Mouse (Mus musculus) forebrain, embryonic 12.5 days (tissue): ENCODE results near the gene Camta1. TPM values are rescaled to one million over a fixed set of nuclear protein-coding genes. Genes with fewer than 3 reads are reported as not detected.
A peak's percentile ranks its signal among the peaks of the same experiment; 100 is the strongest.

Source experiments
- ATAC-seq: fragments of 200-750 bp; cut with Nextera tagmentation; 2 replicates; pipeline ENCODE4 v1.8.0; 2017; ENCODE audit warnings: moderate TSS enrichment; ENCODE audit not compliant: low FRiP score
- H3K27ac ChIP-seq: fragments of 300-500 bp; sonication (generic); 2 replicates; pipeline ENCODE4 v1.5.1; 2016; ENCODE audit warnings: mild to moderate bottlenecking
- H3K27me3 ChIP-seq: fragments of 300-500 bp; sonication (generic); 2 replicates; pipeline ENCODE4 v1.6.1; 2016; ENCODE audit warnings: mild to moderate bottlenecking
- H3K36me3 ChIP-seq: fragments of 300-500 bp; sonication (generic); replicated peaks from 2 replicates; pipeline ENCODE4 v1.6.1; 2016; ENCODE audit warnings: mild to moderate bottlenecking
- H3K4me1 ChIP-seq: fragments of 300-500 bp; sonication (generic); 2 replicates; pipeline ENCODE4 v1.6.1; 2016
- H3K4me2 ChIP-seq: fragments of 300-500 bp; sonication (generic); 2 replicates; pipeline ENCODE4 v1.6.1; 2016; ENCODE audit warnings: mild to moderate bottlenecking, moderate library complexity
- H3K4me3 ChIP-seq: fragments of 300-500 bp; sonication (generic); replicated peaks from 2 replicates; pipeline ENCODE4 v1.5.1; 2016; ENCODE audit warnings: mild to moderate bottlenecking
- H3K9ac ChIP-seq: fragments of 300-500 bp; sonication (generic); 2 replicates; pipeline ENCODE4 v1.6.1; 2016; ENCODE audit warnings: mild to moderate bottlenecking
- H3K9me3 ChIP-seq: fragments of 300-500 bp; sonication (generic); 2 replicates; pipeline ENCODE4 v1.6.1; 2016
- WGBS: fragments of 180-500 bp; shearing (Covaris S2); methylation state at CpG from one replicate; pipeline ENCODE4 v1.1.7; 2016; 5-methylcytosine and 5-hydroxymethylcytosine counted together
- polyA plus RNA-seq: library from polyadenylated mRNA; unstranded; fragments of >200 nt; fragmentation: Nextera tagmentation; extraction: Ambion mirVana; gene quantifications from 2 replicates; pipeline ENCODE4 v1.2.1, GENCODE M21; 2016

The Camta1 gene
- polyA plus RNA-seq, 1 experiment from 2014 or later = 164 TPM

DNA sequence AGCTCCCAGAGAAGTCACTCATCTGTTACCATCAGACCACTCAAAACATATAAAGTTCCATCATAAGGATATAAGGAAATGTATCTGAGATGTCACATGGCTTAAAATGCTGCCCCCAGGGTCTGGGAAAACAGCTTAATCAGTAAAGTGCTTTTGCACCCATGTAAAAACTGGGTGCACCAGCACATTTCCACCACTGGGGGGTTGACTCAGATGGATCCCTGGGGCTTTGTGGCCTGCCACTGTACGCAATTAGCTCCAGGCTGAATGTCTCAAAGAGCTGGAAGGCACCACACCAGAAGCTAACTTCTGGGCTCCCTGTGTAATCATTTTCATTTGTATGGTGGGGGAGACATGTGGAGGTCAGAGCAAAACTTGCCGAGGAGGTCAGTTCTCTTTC is 10.5 kb downstream of the Camta1 start:
- H3K36me3 ChIP-seq = no peaks in the 10 kb centered on the region
- no peaks in the 10 kb centered on the region for H3K4me1 ChIP-seq
- no peak overlapping the region for H3K4me2 ChIP-seq
- H3K9ac ChIP-seq = no peak overlapping the region
- H3K27me3 ChIP-seq = no peaks in the 10 kb centered on the region
- 60% methylated on average over 2 of the region's 2 CpGs for WGBS
- H3K4me3 ChIP-seq = no peak overlapping the region
- no peak overlapping the region for H3K27ac ChIP-seq
- ATAC-seq = no peak
- H3K9me3 ChIP-seq = no peaks in the 10 kb centered on the region

DNA sequence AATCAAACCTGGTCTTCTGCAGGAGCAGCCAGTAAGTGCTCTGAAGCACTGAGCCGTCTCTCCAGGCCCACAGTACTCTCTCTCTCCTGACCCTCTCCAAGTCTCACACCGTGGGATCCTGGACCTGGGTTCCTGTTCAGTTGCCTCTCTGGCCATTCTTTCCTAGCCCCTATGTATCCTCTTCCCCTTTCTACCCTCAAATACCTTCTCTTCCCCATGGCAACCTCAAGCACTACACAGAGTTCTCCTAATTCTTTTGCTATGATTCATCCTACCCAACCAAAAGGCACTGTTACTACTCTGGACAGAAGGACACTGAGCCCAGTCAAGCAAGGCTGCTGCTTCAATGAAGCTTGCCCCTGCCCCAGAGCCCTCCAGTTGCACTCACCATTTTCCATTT is 19.1 kb downstream of the Camta1 start:
- WGBS = 54% methylated on average over 2 of the region's 2 CpGs
- no peaks in the 10 kb centered on the region for H3K4me1 ChIP-seq

DNA sequence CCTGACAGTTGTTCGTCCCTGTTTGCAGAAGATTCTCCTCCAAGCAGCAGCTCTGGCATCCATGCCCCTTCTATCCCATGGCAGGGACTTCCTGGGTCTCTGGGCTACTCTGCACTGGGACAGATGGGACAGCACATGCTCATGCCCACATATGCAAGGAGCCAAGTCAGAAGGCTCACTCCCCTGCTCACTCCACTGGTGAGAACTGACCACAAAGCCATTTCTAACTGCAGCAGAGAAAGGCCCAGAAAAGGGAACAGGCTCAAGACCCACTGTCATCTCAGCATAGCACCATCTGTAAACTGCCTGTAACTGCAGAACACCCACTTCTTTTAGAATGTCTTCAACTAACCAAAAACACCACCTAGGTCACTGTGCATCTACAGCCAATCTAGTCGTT is 23.2 kb downstream of the Camta1 start:
- no peak overlapping the region for H3K27ac ChIP-seq
- ATAC-seq = no peak
- no peaks in the 10 kb centered on the region for H3K9me3 ChIP-seq
- H3K4me1 ChIP-seq = no peaks in the 10 kb centered on the region
- no peak overlapping the region for H3K9ac ChIP-seq
- no peak overlapping the region for H3K4me3 ChIP-seq
- H3K27me3 ChIP-seq = no peaks in the 10 kb centered on the region
- 82% methylated on average over 2 of the region's 2 CpGs for WGBS
- no peaks in the 10 kb centered on the region for H3K36me3 ChIP-seq
- H3K4me2 ChIP-seq = no peak overlapping the region

More for the DNA sequence above, 19.1 kb downstream of the Camta1 start:
- no peak overlapping the region for H3K27ac ChIP-seq
- H3K36me3 ChIP-seq = no peaks in the 10 kb centered on the region
- no peaks in the 10 kb centered on the region for H3K9me3 ChIP-seq
- no peak for ATAC-seq
- no peak overlapping the region for H3K4me2 ChIP-seq
- H3K9ac ChIP-seq = no peak overlapping the region
- no peaks in the 10 kb centered on the region for H3K27me3 ChIP-seq
- H3K4me3 ChIP-seq = no peak overlapping the region

- H3K4me1 ChIP-seq = no peaks in the 10 kb centered on the region
- no peaks in the 10 kb centered on the region for H3K9me3 ChIP-seq
- H3K27me3 ChIP-seq = no peaks in the 10 kb centered on the region
- no peak overlapping the region for H3K9ac ChIP-seq
- WGBS = 96% methylated on average over 3 of the region's 3 CpGs
- no peak overlapping the region for H3K4me3 ChIP-seq
- no peak overlapping the region for H3K27ac ChIP-seq
- ATAC-seq = no peak
- no peak overlapping the region for H3K4me2 ChIP-seq
- H3K36me3 ChIP-seq = no peaks in the 10 kb centered on the region
Measured at GRCm38 (mm10) chr4:151835860-151836259, 25.8 kb downstream of the Camta1 start.

DNA sequence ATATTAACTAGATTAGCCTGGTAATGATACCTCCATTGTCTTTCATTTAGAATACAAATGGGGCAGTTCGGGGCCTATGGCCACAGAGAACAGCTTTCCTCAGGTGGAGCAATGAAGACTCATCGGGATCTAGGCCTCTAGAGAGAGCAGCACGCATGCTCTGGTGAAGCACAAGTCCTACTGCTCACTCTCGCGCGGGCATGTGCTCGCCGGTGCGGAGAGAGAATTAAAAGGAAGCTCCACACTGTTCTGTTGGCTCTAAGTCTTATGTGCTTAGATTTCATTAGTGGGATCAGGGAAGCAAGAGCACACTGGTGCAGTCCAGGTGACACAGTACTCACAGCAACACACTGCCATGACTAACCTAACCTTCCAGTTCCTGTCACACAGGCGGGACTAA is 27.1 kb downstream of the Camta1 start:
- WGBS = 88% methylated on average over 10 of the region's 10 CpGs
- Histone ChIP-seq H3K36me3 (0 out of 2 replicates have a peak, but pooled peaks cover 2% of the 10 kb centered on the region), H3K9ac (no peak overlapping the region), H3K4me3 (no peak overlapping the region), H3K4me1 (no peaks in the 10 kb centered on the region), H3K9me3 (no peaks in the 10 kb centered on the region), H3K4me2 (no peak overlapping the region), H3K27ac (no peak overlapping the region), H3K27me3 (no peaks in the 10 kb centered on the region)
- ATAC-seq = no peak

GRCm38 (mm10) chr4:151833940-151834449 is 27.7 kb downstream of the Camta1 start:
- Histone ChIP-seq H3K36me3 (0 out of 2 replicates have a peak, but pooled peaks cover 2% of the 10 kb centered on the region), H3K4me1 (no peaks in the 10 kb centered on the region), H3K4me3 (no peak overlapping the region), H3K9me3 (no peaks in the 10 kb centered on the region), H3K9ac (no peak overlapping the region), H3K27me3 (no peaks in the 10 kb centered on the region), H3K4me2 (no peak overlapping the region), H3K27ac (no peak overlapping the region)
- 88% methylated on average over 7 of the region's 7 CpGs for WGBS
- no peak for ATAC-seq

DNA sequence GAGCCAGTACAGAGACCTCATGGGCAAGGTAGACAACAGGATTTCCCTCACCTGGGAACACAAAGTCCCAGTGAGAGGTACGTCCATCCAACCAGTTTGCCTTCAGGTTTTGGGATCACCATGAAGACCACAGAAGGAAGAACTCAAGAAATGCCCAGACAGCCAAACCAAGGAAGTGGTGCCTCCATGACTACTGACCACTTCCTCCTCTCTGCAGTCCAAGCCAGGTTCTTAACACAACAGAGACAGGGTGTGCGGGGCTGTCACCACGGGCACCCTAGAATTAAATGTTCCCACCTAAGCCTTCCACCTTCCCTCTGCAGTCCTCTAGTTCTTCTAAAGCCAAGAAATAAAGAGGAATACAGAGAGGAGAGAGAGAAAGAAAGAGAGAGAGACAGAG is 33.8 kb downstream of the Camta1 start:
- Histone ChIP-seq H3K27me3 (no peaks in the 10 kb centered on the region), H3K4me1 (no peaks in the 10 kb centered on the region), H3K4me2 (no peak overlapping the region), H3K27ac (no peak overlapping the region), H3K9me3 (no peaks in the 10 kb centered on the region), H3K36me3 (0 out of 2 replicates have a peak, but pooled peaks cover 2% of the 10 kb centered on the region), H3K9ac (no peak overlapping the region), H3K4me3 (no peak overlapping the region)
- 97% methylated on average over 3 of the region's 3 CpGs for WGBS
- no peak for ATAC-seq

DNA sequence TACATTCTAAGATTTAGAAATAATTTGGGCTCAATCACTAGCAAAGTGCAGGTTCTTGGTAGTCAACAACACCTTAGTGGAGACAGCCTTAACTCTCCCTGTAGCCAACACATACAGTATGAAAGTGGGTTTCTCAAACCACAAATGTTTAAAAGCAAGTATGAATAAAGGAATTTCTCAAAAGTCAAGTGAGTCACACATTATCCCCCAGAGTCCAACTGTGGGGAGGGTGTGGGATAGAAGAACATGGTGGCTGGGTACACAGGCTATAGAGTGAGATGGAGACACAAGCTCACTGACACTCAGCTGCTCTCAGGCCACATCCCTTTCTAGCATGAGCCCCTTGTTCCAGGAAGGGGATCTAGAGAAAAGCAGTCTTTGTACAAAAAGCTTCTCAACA is 34.3 kb downstream of the Camta1 start:
- ATAC-seq = no peak
- H3K9ac ChIP-seq = no peak overlapping the region
- no peak overlapping the region for H3K27ac ChIP-seq
- no peaks in the 10 kb centered on the region for H3K27me3 ChIP-seq
- no peak overlapping the region for H3K4me2 ChIP-seq
- no peaks in the 10 kb centered on the region for H3K4me1 ChIP-seq
- H3K4me3 ChIP-seq = no peak overlapping the region
- 0 out of 2 replicates have a peak, but pooled peaks cover 2% of the 10 kb centered on the region for H3K36me3 ChIP-seq
- H3K9me3 ChIP-seq = no peaks in the 10 kb centered on the region

- Histone ChIP-seq H3K4me3 (no peak overlapping the region), H3K27ac (no peak overlapping the region), H3K4me1 (peaks cover 6% of the 10 kb centered on the region), H3K9ac (no peak overlapping the region), H3K36me3 (no peaks in the 10 kb centered on the region), H3K9me3 (no peaks in the 10 kb centered on the region), H3K27me3 (no peaks in the 10 kb centered on the region), H3K4me2 (no peak overlapping the region)
- ATAC-seq = no peak
- whole genome bisulfite sequencing = 87% methylated on average over 3 of the region's 3 CpGs
Measured at GRCm38 (mm10) chr4:151823963-151824362, 37.7 kb downstream of the Camta1 start.

DNA sequence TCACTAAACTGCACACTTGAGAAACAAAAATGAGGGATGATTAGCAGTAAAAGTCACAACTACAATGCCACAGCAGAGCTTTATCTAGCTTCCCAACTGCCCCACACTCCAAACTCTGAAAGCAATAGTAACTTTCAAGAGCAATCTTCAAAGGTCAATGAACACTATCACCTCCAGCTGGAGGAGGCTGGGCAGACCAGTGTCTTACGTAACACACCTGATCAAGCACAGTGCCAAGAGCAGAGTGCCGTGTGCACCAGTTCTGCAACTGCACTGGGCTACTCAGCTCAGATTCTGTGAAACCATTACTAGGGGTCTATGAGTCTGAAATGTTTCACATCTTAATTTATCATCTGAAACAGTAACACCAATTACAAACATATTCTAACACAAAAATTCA is 38.7 kb downstream of the Camta1 start:
- no peaks in the 10 kb centered on the region for H3K36me3 ChIP-seq
- H3K9me3 ChIP-seq = no peaks in the 10 kb centered on the region
- peaks cover 16% of the 10 kb centered on the region for H3K4me1 ChIP-seq
- H3K27ac ChIP-seq = no peak overlapping the region
- no peak overlapping the region for H3K4me2 ChIP-seq
- no peaks in the 10 kb centered on the region for H3K27me3 ChIP-seq
- ATAC-seq = no peak
- no peak overlapping the region for H3K9ac ChIP-seq
- WGBS = 93% methylated on average over 2 of the region's 2 CpGs
- no peak overlapping the region for H3K4me3 ChIP-seq

DNA sequence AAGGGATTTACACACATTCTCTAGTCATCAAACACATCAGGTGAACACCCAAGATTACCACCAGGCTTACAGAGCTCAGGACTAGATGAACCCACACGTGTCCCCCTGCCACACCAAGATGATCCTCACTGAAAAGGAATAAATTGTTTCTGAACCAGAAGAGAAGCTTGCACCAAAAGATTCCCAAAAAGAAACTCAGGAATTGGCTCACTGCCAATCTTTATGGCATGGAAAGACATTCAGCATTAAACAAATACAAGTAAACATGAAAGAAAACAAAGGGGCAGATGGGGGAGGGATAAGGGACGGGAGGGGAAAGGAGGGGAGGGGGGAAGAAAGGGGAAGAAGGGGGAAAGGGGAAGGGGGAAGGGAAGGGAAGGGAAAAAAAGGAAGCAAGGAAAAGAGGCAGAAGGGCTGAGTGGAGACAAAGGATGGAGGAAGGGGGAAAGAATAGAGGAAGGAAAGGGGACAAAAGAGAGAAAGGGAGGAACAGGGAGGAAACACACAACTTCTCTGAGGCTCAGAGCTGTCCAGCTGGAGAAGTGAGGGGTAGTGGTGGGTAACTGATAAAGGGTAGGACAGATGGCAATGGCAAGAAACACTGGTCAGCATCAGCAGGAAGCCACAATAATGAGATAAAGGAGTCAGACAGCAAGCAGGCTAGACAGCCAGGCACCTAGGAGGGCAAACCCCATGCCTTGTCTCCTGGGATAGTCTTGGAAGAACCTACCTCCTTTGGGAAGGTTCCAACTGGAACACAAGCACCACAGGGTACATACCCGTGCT is 43.5 kb downstream of the Camta1 start:
- Histone ChIP-seq H3K27ac (peak overlapping the region; percentile 43), H3K9me3 (no peaks in the 10 kb centered on the region), H3K4me3 (no peak overlapping the region), H3K4me2 (no peak overlapping the region), H3K27me3 (no peaks in the 10 kb centered on the region), H3K36me3 (no peaks in the 10 kb centered on the region), H3K4me1 (peaks cover 21% of the 10 kb centered on the region), H3K9ac (no peak overlapping the region)
- WGBS = 46% methylated on average over 3 of the region's 3 CpGs
- no peak for ATAC-seq

- no peak overlapping the region for H3K27ac ChIP-seq
- H3K4me2 ChIP-seq = no peak overlapping the region
- H3K9ac ChIP-seq = no peak overlapping the region
- no peaks in the 10 kb centered on the region for H3K9me3 ChIP-seq
- WGBS = 91% methylated on average over 4 of the region's 4 CpGs
- H3K27me3 ChIP-seq = no peaks in the 10 kb centered on the region
- H3K36me3 ChIP-seq = no peaks in the 10 kb centered on the region
- ATAC-seq = no peak
- no peak overlapping the region for H3K4me3 ChIP-seq
- H3K4me1 ChIP-seq = peaks cover 12% of the 10 kb centered on the region
Measured at GRCm38 (mm10) chr4:151813711-151814110, 48.0 kb downstream of the Camta1 start.

- Histone ChIP-seq H3K9me3 (no peaks in the 10 kb centered on the region), H3K4me2 (no peak overlapping the region), H3K9ac (no peak overlapping the region), H3K4me1 (peaks cover 2% of the 10 kb centered on the region; the same call in 1 of the 2 replicates), H3K4me3 (no peak overlapping the region), H3K27me3 (no peaks in the 10 kb centered on the region), H3K27ac (no peak overlapping the region), H3K36me3 (no peaks in the 10 kb centered on the region)
- ATAC-seq = no peak
- 92% methylated on average over 4 of the region's 4 CpGs for WGBS
Measured at GRCm38 (mm10) chr4:151805685-151806084, 56.0 kb downstream of the Camta1 start.
